Mouse (Mus musculus) gastrocnemius, postnatal 25 days (tissue): ENCODE data around the gene Olfr1037. TPM values are rescaled to one million over a fixed set of nuclear protein-coding genes. Genes with fewer than 3 reads are reported as not detected.
"Not testable (repeated sequence)": the region's sequence is repeated elsewhere in the genome, so short reads cannot be mapped to it uniquely, and the experiment has no call there.

Experiments used
- DNase-seq: peaks from one replicate; pipeline ENCODE4 v3.0.0; 2022
- long read RNA-seq, 2 experiments: library from polyadenylated mRNA; stranded (forward); transcript quantifications; one replicate each; pipeline ENCODE4 v2.0.0; 2021
- total RNA-seq, 2 experiments: library from RNA; stranded (reverse); gene quantifications; 1 replicate in 1 of 2; 2 replicates in 1 of 2; pipeline ENCODE4 v1.2.3; 2021

Gene Olfr1037
- not detected for total RNA-seq
- long read RNA-seq, experiment 1, result 0 reads
- long read RNA-seq, experiment 2, result 0 reads

DNA sequence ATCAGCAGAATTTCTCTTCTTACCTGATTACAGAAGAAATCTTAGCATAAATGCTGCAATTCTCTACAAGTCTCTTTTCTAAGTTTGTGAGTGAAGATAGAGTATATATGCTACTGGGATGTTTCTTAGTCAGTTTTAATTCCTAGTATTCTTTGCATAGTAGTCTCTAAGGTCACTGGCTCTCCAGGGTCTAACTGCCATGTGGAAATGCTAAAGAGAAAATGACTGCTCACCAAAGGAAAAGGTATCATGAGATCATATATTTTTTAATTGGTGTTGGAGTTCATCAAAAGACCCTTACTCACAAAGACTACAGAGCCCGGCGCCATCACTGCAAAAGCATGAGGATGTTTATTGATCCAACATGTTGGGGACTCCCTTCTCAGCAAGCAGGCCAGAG, at the start of gene Olfr1037:
TSS of gene Olfr1037 (minus strand) at position 101 of the 400 bp plus-strand sequence.
- no peak for DNase-seq

DNA sequence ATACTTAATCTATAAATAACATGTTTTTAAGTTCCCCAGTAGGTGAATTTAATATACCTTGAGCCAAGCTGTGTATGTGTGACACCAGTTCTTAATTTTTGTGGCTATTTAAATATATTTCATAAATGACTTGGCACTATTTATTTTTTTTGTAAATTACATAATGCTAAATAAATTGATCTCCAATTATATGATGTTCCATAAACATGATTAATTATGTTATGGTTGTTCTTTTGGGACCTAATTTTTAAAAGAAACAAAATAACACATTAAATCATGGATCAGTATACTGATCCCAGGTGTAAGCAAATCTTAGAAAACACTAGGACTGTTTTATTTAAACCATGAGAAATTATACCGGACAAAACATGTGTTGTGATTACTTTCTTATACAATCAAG, 48.6 kb upstream of the Olfr1037 start, which contains the start of gene Olfr1039:
TSS of gene Olfr1039 (minus strand) at position 101 of the 400 bp plus-strand sequence.
- no peak for DNase-seq

DNA sequence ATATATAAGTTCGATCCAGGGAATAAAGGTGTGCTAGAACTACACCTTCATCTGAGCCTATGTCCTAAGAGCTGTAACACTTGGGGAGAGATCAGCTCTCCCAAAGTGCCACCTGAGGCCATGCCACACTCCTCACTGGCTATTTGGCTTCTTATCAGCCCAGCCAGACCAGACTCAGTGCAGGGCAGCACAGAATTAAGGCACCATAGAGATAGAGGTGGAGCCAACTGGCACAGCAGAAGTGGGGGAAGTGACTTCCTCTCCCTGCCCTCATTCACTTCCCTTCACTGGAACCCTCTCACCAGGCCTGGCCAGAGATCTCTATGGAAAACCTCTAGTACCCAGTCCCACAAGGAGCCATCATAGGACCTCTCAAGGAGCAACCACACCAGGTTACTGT, 6.7 kb downstream of the Olfr1037 start:
- DNase-seq, result not testable (repeated sequence)

DNA sequence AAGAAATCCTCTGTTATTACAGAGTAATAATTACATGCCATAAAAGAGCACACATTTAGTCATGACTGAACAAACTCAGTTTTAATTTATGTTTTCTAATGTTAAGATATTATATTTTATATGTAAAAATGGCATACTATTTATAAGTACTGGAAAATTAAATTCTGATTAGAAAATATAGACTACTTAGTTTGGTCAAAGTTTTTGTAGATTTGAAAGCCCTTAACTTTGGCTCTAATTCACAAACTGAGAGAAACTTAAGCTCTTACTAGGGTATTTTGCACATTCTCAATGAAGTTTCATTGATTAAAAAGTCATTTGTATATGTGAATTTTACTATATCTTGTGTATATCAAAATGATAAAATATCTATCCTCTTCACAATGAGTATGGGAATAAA, 13.5 kb downstream of the Olfr1037 start, which contains the start of gene Olfr1036:
TSS of gene Olfr1036 (plus strand) at position 301 of the 400 bp plus-strand sequence.
- DNase-seq, result not testable (repeated sequence)

DNA sequence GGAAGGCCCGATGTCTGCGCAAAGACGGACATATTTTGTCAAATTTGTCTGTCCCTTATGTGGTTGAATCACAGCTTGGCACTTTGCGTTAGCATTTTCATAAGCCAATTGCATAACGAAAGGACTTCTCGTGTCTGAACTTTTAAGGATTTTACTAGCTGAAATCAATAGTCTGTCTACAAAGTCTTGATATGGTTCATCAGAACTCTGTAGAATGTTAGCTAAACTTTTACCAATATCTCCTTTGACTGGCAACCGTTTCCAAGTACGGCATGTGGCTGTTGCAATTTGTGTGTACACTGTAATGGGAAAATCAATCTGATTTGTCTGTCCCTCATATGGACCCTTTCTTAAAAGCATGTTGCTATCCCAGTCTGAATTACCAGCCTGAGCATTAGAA, 17.0 kb downstream of the Olfr1037 start:
- DNase-seq, result no peak

DNA sequence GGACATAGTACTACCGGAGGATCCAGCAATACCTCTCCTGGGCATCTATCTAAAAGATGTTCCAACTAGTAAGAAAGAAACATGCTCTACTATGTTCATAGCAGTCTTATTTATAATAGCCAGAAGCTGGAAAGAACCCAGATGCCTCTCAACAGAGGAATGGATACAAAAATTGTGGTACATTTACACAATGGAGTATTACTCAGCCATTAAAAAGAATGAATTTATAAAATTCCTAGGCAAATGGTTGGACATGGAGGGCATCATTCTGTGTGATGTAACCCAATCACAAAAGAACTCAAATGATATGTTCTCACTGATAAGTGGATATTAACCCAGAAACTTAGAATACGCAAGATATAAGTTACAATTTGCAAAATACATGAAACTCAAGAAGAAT, 23.4 kb downstream of the Olfr1037 start:
- DNase-seq, result not testable (repeated sequence)

DNA sequence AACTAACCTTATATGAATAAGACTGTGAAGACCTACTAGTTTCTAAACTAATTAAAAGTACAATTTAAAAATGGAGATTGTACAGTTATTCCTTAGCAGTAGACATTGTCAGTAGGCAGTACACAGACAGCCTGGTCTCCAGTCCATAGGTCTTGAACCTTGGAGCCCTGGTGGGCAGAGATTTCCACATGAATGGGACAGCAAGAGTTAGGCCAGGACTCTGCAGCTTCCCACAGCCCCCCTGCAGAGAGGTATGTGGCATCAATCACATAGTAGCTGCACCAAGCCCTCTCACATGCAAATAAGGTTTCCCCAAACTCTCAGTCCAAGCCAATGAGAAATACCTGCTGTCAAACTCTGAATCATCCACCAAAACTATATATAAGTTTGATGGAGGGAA, 36.4 kb downstream of the Olfr1037 start:
- not testable (repeated sequence) for DNase-seq

DNA sequence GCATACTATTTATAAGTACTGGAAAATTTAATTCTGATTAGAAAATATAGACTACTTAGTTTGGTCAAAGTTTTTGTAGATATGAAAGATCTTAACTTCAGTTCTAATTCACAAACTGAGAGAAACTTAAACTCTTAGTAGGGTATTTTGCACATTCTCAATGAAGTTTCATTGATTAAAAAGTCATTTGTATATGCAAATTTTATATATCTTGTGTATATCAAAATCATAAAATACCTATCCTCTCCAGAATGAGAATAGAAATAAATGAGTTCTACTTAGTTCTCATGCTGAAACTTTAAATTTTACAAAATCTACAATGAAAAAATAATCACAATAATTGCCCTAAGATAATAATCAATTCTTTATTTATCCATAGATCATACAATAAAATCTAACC, 41.6 kb downstream of the Olfr1037 start, which contains the start of gene Olfr1034:
TSS of gene Olfr1034 (plus strand) at position 301 of the 400 bp plus-strand sequence.
- no peak for DNase-seq

Other genes with a start within 250 kb of the Olfr1037 start
- gene Olfr1019, start 241.9 kb downstream of the Olfr1037 start, total RNA-seq, result not detected
- not detected for gene Olfr1020, start 240.4 kb downstream of the Olfr1037 start, total RNA-seq
- gene Olfr1022, start 218.8 kb downstream of the Olfr1037 start, total RNA-seq, result not detected
- not detected for gene Olfr1023, start 201.7 kb downstream of the Olfr1037 start, total RNA-seq
- gene Olfr1024, start 182.3 kb downstream of the Olfr1037 start, total RNA-seq, result not detected
- gene Olfr1025-ps1, start 172.2 kb downstream of the Olfr1037 start, total RNA-seq, result not detected
- not detected for gene Olfr1026, start 165.8 kb downstream of the Olfr1037 start, total RNA-seq
- not detected for gene Olfr1028, start 136.9 kb downstream of the Olfr1037 start, total RNA-seq
- gene Olfr1029, start 113.5 kb downstream of the Olfr1037 start, total RNA-seq, result not detected
- gene Olfr1030, start 108.1 kb downstream of the Olfr1037 start, total RNA-seq, result not detected
- not detected for gene Olfr1031, start 97.1 kb downstream of the Olfr1037 start, total RNA-seq
- not detected for gene Olfr1032, start 81.8 kb downstream of the Olfr1037 start, total RNA-seq
- under 1 TPM in 1 of 2 experiments, not detected in 1; 0.08 TPM for gene Olfr1033, start 66.8 kb downstream of the Olfr1037 start, total RNA-seq
- not detected for gene Olfr1034, start 41.5 kb downstream of the Olfr1037 start, total RNA-seq
- gene Olfr1036, start 13.4 kb downstream of the Olfr1037 start, total RNA-seq, result not detected
- not detected for gene Olfr1039, start 48.5 kb upstream of the Olfr1037 start, total RNA-seq
- not detected for gene Olfr1040, start 59.3 kb upstream of the Olfr1037 start, total RNA-seq
- gene Olfr1042, start 74.5 kb upstream of the Olfr1037 start, total RNA-seq, result not detected
- not detected for gene Olfr1043, start 80.1 kb upstream of the Olfr1037 start, total RNA-seq
- not detected for gene Olfr1044, start 90.4 kb upstream of the Olfr1037 start, total RNA-seq
- not detected for gene Olfr52, start 98.3 kb upstream of the Olfr1037 start, total RNA-seq
- not detected for gene Olfr1045, start 115.6 kb upstream of the Olfr1037 start, total RNA-seq
- gene Olfr1046, start 131.9 kb upstream of the Olfr1037 start, total RNA-seq, result not detected
- gene Olfr1047, start 144.0 kb upstream of the Olfr1037 start, total RNA-seq, result not detected
- gene Olfr1048, start 152.9 kb upstream of the Olfr1037 start, total RNA-seq, result not detected
- gene Olfr1049, start 170.9 kb upstream of the Olfr1037 start, total RNA-seq, result not detected
- not detected for gene Olfr1051, start 191.7 kb upstream of the Olfr1037 start, total RNA-seq
- gene Olfr1052, start 205.1 kb upstream of the Olfr1037 start, total RNA-seq, result not detected
- not detected for gene Olfr1053, start 227.9 kb upstream of the Olfr1037 start, total RNA-seq
- not detected for gene Olfr1054, start 248.0 kb upstream of the Olfr1037 start, total RNA-seq